Comparison of ENCODE assay signal across 9 mouse cellular contexts in the genomic region with DNA sequence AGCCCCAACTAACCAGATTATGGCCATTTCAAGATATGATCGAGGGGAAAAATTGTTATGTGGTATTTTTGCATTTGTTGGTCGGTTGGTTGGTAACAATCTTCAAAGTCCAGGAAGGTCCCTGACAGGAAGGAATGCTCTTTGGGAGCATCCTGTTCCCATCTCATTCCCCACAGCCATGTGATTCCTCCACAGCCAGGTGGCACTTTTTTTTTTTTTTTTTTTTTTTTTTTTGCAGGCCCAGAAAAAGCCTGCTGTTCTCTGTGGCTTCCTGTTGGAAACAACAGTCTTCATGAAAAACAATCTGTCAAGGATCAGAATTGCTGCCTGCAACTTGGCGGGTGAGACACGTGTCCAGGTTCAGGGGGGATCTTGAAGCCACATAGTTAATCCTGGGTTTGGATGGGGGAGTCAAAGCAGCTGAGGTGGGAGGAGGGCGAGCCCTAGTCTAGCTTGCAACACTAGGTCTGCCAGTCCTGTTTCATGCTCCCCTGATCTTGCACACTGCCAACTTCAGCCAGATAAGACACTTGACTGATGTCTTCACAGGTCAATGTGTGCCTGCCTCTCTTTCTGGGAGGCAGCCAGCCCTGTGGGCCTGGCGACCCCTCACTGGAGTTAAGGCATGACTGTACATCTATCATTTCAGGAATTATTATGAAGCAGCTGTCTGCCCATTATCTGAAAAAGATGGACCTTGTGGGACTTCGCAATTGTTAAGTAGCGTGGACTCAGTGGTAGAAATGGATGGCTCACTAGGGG. TPM values are rescaled to one million over a fixed set of nuclear protein-coding genes. Genes with fewer than 3 reads are reported as not detected.
DNase-seq lines count a peak whose midpoint lies in the region; ATAC-seq and TF ChIP-seq lines count a peak whose summit lies in the region.
"Had no signal": no experiment of that assay in that cellular context is flagged by ENCODE, and none has a peak within 500 bp of the region (broad histone marks: within the 10 kb centered on the region; RNA-seq: fewer than 3 reads in every experiment).

No protein-coding gene starts in this region.

- no peak for TF ChIP-seq RAD21 in CH12.LX (IDR thresholded peaks at IDR 0.05; ENCODE audit: low read depth, low read length)

- no peak for DNase-seq in hindbrain, embryonic 11.5 days (ENCODE audit: low spot score)
- DNase-seq in hindbrain, embryonic 10.5 days (ENCODE audit: low spot score), result no peak
- DNase-seq in CH12.LX (ENCODE audit: extremely low read depth), result no peak
- peak; percentile 62 to 71 for DNase-seq in kidney, postnatal 4 days
- peak; percentile 47 for DNase-seq in urinary bladder, postnatal 10 days (ENCODE audit: low spot score)
- no peak for DNase-seq in frontal cortex, postnatal 10 days (ENCODE audit: low spot score in 2 of 2)
- DNase-seq in left cerebral cortex, adult 9 months (ENCODE audit: low spot score in 2 of 2), result no peak

- TF ChIP-seq POLR2A in CH12.LX (IDR thresholded peaks at IDR 0.05; ENCODE audit: low read depth, low read length), result no peak

- TF ChIP-seq CTCF in CH12.LX (conservative IDR thresholded peaks at IDR 0.05 in 1 of 2, IDR thresholded peaks at IDR 0.05 in 1 of 2; ENCODE audit: low read depth in 2 of 2, low read length in 2 of 2), result no peak

- dilution Hi-C loops in CH12.LX (cut with MboI; ENCODE audit: extremely low pct_ligation_motif_present, extremely low pct_unique_long_range_greater_than_20kb, low sequenced_read_pairs), result no loop called here

- peaks cover 31% of the 10 kb centered on the region for H3K36me3 ChIP-seq in hindbrain, embryonic 11.5 days (ENCODE audit: control insufficient read depth, insufficient read depth, low read length)
- H3K36me3 ChIP-seq in hindbrain, embryonic 10.5 days, result peaks cover 50% of the 10 kb centered on the region
- peaks cover 15 to 43% of the 10 kb centered on the region in 2 experiments for H3K36me3 ChIP-seq in CH12.LX (replicated peaks in 1 of 2; ENCODE audit: control insufficient read depth in 1 of 2, insufficient read depth in 1 of 2, low read length in 1 of 2)

- H3K79me2 ChIP-seq in CH12.LX (replicated peaks; ENCODE audit: control insufficient read depth, extremely low read depth, insufficient read depth, poor library complexity, severe bottlenecking), result no peaks in the 10 kb centered on the region

- ATAC-seq in hindbrain, embryonic 11.5 days (ENCODE audit: low FRiP score), result peak; percentile 6
- ATAC-seq in common myeloid progenitor, adult 5-6 weeks (replicated peaks; ENCODE audit: low read depth, poor library complexity, severe bottlenecking), result peak; percentile 15

- peaks cover 54% of the 10 kb centered on the region for H3K9me3 ChIP-seq in hindbrain, embryonic 11.5 days (ENCODE audit: control insufficient read depth, low read length)
- H3K9me3 ChIP-seq in hindbrain, embryonic 10.5 days, result peaks cover 98% of the 10 kb centered on the region
- peaks cover 42% of the 10 kb centered on the region for H3K9me3 ChIP-seq in CH12.LX (replicated peaks; ENCODE audit: low read length)

- H3K9ac ChIP-seq in hindbrain, embryonic 11.5 days (ENCODE audit: low read depth, low read length), result no peak overlapping the region
- H3K9ac ChIP-seq in CH12.LX (ENCODE audit: insufficient read depth, low read depth), result no peak overlapping the region

- no peaks in the 10 kb centered on the region for H3K4me1 ChIP-seq in hindbrain, embryonic 11.5 days (replicated peaks; ENCODE audit: control insufficient read depth, insufficient read depth, low read length)
- no peaks in the 10 kb centered on the region for H3K4me1 ChIP-seq in hindbrain, embryonic 10.5 days (replicated peaks)
- peaks cover 2 to 29% of the 10 kb centered on the region in 2 experiments; a peak in 3 of 4 replicates for H3K4me1 ChIP-seq in CH12.LX (ENCODE audit: control insufficient read depth in 1 of 2, insufficient read depth in 2 of 2)

- H3K4me2 ChIP-seq in hindbrain, embryonic 11.5 days (replicated peaks; ENCODE audit: low read depth, low read length), result no peak overlapping the region
- no peak overlapping the region for H3K4me2 ChIP-seq in CH12.LX (ENCODE audit: insufficient read depth, low read depth, poor library complexity, severe bottlenecking)

- in situ Hi-C loops in CH12.LX (cut with MboI; ENCODE audit: low pct_ligation_motif_present, low pct_unique_long_range_greater_than_20kb, low sequenced_read_pairs), result no loop called here

- H3K27me3 ChIP-seq in hindbrain, embryonic 11.5 days (ENCODE audit: control insufficient read depth, insufficient read depth, low read length), result no peaks in the 10 kb centered on the region
- H3K27me3 ChIP-seq in hindbrain, embryonic 10.5 days (ENCODE audit: insufficient read depth, poor library complexity, severe bottlenecking), result no peaks in the 10 kb centered on the region
- peaks cover 6% of the 10 kb centered on the region for H3K27me3 ChIP-seq in CH12.LX (replicated peaks)

- WGBS in hindbrain, embryonic 11.5 days, result 79% methylated on average over 8 of the region's 8 CpGs
- 79% methylated on average over 8 of the region's 8 CpGs for WGBS in hindbrain, embryonic 10.5 days

- no peak for TF ChIP-seq EP300 in CH12.LX (IDR thresholded peaks at IDR 0.05; ENCODE audit: low read length)

- no peak overlapping the region for H3K4me3 ChIP-seq in hindbrain, embryonic 11.5 days (ENCODE audit: low read depth, low read length)
- no peak overlapping the region for H3K4me3 ChIP-seq in hindbrain, embryonic 10.5 days
- H3K4me3 ChIP-seq in CH12.LX (replicated peaks in 1 of 3; ENCODE audit: low read depth in 2 of 3, low read length in 2 of 3, poor library complexity in 1 of 3), result no peak overlapping the region

- H3K27ac ChIP-seq in hindbrain, embryonic 11.5 days (ENCODE audit: low read depth, low read length), result no peak overlapping the region
- H3K27ac ChIP-seq in hindbrain, embryonic 10.5 days, result no peak overlapping the region
- no peak overlapping the region for H3K27ac ChIP-seq in CH12.LX (ENCODE audit: insufficient read depth, low read depth)

TF ChIP-seq in CH12.LX, 34 proteins besides CTCF, POLR2A, EP300 and RAD21:
- TF ChIP-seq ZNF384 (IDR thresholded peaks at IDR 0.05; ENCODE audit: low read depth, low read length) (peak; percentile 87), HCFC1 (IDR thresholded peaks at IDR 0.05; ENCODE audit: low read depth, low read length) (no peak)

RNA-seq across cellular contexts. Expression of gene Hjurp, which starts 18.4 kb away (rescaled TPM):
- 126 and 136 TPM in 2 replicates for polyA plus RNA-seq in hindbrain, embryonic 11.5 days (2014; fragmentation: Nextera tagmentation; extraction: Ambion mirVana)
- 169 and 205 TPM in 2 replicates for polyA plus RNA-seq in hindbrain, embryonic 10.5 days (2016; fragmentation: Nextera tagmentation; extraction: Ambion mirVana)
- total RNA-seq in CH12.LX (2012; rRNA removed) (65.2 and 69.8 TPM in 2 replicates), CH12.LX (2014; rRNA removed) (74.1 and 80.8 TPM in 2 replicates)
- 64.8 and 67.6 TPM in 2 replicates for polyA plus RNA-seq in CH12.LX (2012; ENCODE audit: insufficient read length, low read depth)
- total RNA-seq in common myeloid progenitor, adult 5-6 weeks (2017), result 186 and 205 TPM in 2 replicates

RNA-seq across cellular contexts. Expression of gene Trpm8, which starts 18.4 kb away (rescaled TPM):
- polyA plus RNA-seq in hindbrain, embryonic 11.5 days (2014; fragmentation: Nextera tagmentation; extraction: Ambion mirVana), result not detected in 2 replicates
- not detected in 2 replicates for polyA plus RNA-seq in hindbrain, embryonic 10.5 days (2016; fragmentation: Nextera tagmentation; extraction: Ambion mirVana)
- total RNA-seq in CH12.LX (2012; rRNA removed) (not detected in 2 replicates), CH12.LX (2014; rRNA removed) (not detected in 2 replicates)
- polyA plus RNA-seq in CH12.LX (2012; ENCODE audit: insufficient read length, low read depth), result not detected in 2 replicates
- not detected in 2 replicates for total RNA-seq in common myeloid progenitor, adult 5-6 weeks (2017)

RNA-seq across cellular contexts. Expression of gene Mroh2a, which starts 32.3 kb away (rescaled TPM):
- polyA plus RNA-seq in hindbrain, embryonic 11.5 days (2014; fragmentation: Nextera tagmentation; extraction: Ambion mirVana), result 1.3 and 1.7 TPM in 2 replicates
- polyA plus RNA-seq in hindbrain, embryonic 10.5 days (2016; fragmentation: Nextera tagmentation; extraction: Ambion mirVana), result 0.93 and 1.1 TPM in 2 replicates
- total RNA-seq in CH12.LX (2012; rRNA removed) (0.13 and 0.17 TPM in 2 replicates), CH12.LX (2014; rRNA removed) (not detected in 2 replicates)
- 0.78 and 1.0 TPM in 2 replicates for polyA plus RNA-seq in CH12.LX (2012; ENCODE audit: insufficient read length, low read depth)
- total RNA-seq in common myeloid progenitor, adult 5-6 weeks (2017), result 0.15 and 0.18 TPM in 2 replicates

RNA-seq across cellular contexts. Expression of gene Ugt1a1, which starts 47.3 kb away (rescaled TPM):
- polyA plus RNA-seq in hindbrain, embryonic 11.5 days (2014; fragmentation: Nextera tagmentation; extraction: Ambion mirVana), result not detected in 2 replicates
- not detected in 2 replicates for polyA plus RNA-seq in hindbrain, embryonic 10.5 days (2016; fragmentation: Nextera tagmentation; extraction: Ambion mirVana)
- total RNA-seq in CH12.LX (2012; rRNA removed), result 0.08 TPM in 1 of 2 replicates, not detected in the other
- total RNA-seq in CH12.LX (2014; rRNA removed), result not detected in 2 replicates
- 0.19 TPM in 1 of 2 replicates, not detected in the other for polyA plus RNA-seq in CH12.LX (2012; ENCODE audit: insufficient read length, low read depth)
- 1.4 TPM in 1 of 2 replicates, not detected in the other for total RNA-seq in common myeloid progenitor, adult 5-6 weeks (2017)
- total RNA-seq: left cerebral cortex, postnatal 10 days had no signal

RNA-seq across cellular contexts. Expression of gene Dnajb3, which starts 53.5 kb away (rescaled TPM):
- 14.0 and 14.7 TPM in 2 replicates for polyA plus RNA-seq in hindbrain, embryonic 11.5 days (2014; fragmentation: Nextera tagmentation; extraction: Ambion mirVana)
- 13.4 and 14.0 TPM in 2 replicates for polyA plus RNA-seq in hindbrain, embryonic 10.5 days (2016; fragmentation: Nextera tagmentation; extraction: Ambion mirVana)
- total RNA-seq in CH12.LX (2012; rRNA removed), result not detected in 2 replicates
- total RNA-seq in CH12.LX (2014; rRNA removed), result not detected in 2 replicates
- not detected in 2 replicates for polyA plus RNA-seq in CH12.LX (2012; ENCODE audit: insufficient read length, low read depth)
- total RNA-seq in common myeloid progenitor, adult 5-6 weeks (2017), result 1.4 and 2.3 TPM in 2 replicates

Comparison
In these comparisons a context has a peak if more than half of its experiments do, and no peak if none do; other contexts are left out.
1. DNase-seq: peak in kidney, postnatal 4 days (2 of 2) and urinary bladder, postnatal 10 days (single experiment); none in hindbrain, embryonic 11.5 days (single experiment), hindbrain, embryonic 10.5 days (single experiment), CH12.LX (single experiment), frontal cortex, postnatal 10 days (0 of 2) and left cerebral cortex, adult 9 months (0 of 2).